Mouse (Mus musculus): ENCODE data around the gene Blcap.
A peak's percentile ranks its signal among the peaks of the same experiment; 100 is the strongest.

The Blcap gene

GRCm38 (mm10) chr2:157519452-157519851 is 51.6 kb downstream of the Blcap start:
- no peak for DNase-seq (ENCODE audit: low spot score in 2 of 2)

GRCm38 (mm10) chr2:157518451-157518850 is 52.6 kb downstream of the Blcap start:
- DNase-seq (ENCODE audit: low spot score in 2 of 2): no peak

- DNase-seq (ENCODE audit: low spot score in 2 of 2): no peak
Measured at GRCm38 (mm10) chr2:157517526-157517925, 53.5 kb downstream of the Blcap start.

- DNase-seq (ENCODE audit: low spot score in 2 of 2): no peak
Measured at GRCm38 (mm10) chr2:157514353-157514752, 56.7 kb downstream of the Blcap start.

- DNase-seq (ENCODE audit: low spot score in 2 of 2): no peak
Measured at GRCm38 (mm10) chr2:157513737-157514208, 57.3 kb downstream of the Blcap start.

- no peak for DNase-seq (ENCODE audit: low spot score in 2 of 2)
Measured at GRCm38 (mm10) chr2:157512859-157513258, 58.2 kb downstream of the Blcap start.

- no peak for DNase-seq (ENCODE audit: low spot score in 2 of 2)
Measured at GRCm38 (mm10) chr2:157510031-157510430, 61.0 kb downstream of the Blcap start.

GRCm38 (mm10) chr2:157509182-157509581 is 61.9 kb downstream of the Blcap start:
- no peak for DNase-seq (ENCODE audit: low spot score in 2 of 2)

GRCm38 (mm10) chr2:157506779-157507178 is 64.3 kb downstream of the Blcap start:
- DNase-seq (ENCODE audit: low spot score in 2 of 2): peak; percentile 46 to 51
